Mouse (Mus musculus) heart, adult 8-10 months (tissue): ENCODE results near the gene Gm10720. TPM values are rescaled to one million over a fixed set of nuclear protein-coding genes. Genes with fewer than 3 reads are reported as not detected.
"Not testable (repeated sequence)": the region's sequence is repeated elsewhere in the genome, so short reads cannot be mapped to it uniquely, and the experiment has no call there.

Source experiments
- DNase-seq: peaks from one replicate; pipeline ENCODE4 v3.0.0; 2022; ENCODE audit warnings: low spot score
- microRNA-seq: library from miRNA; unstranded; fragments of <30 nt; microRNA quantifications from one replicate; pipeline ENCODE4 v1.2.0, GENCODE M21; 2022
- total RNA-seq, 4 experiments: library from RNA; stranded (reverse); gene quantifications; 2 replicates each; pipeline ENCODE4 v1.2.4; 2022

Gm10720 gene
- total RNA-seq, 4 experiments from 2014 or later, result not detected

- peak; percentile 84 for DNase-seq
Measured at GRCm38 (mm10) chr9:3025653-3026052, 10.2 kb downstream of the Gm10720 start.

- DNase-seq, result not testable (repeated sequence)
Measured at GRCm38 (mm10) chr9:3026136-3026535, 10.7 kb downstream of the Gm10720 start.

GRCm38 (mm10) chr9:3026741-3027140 is 11.3 kb downstream of the Gm10720 start:
- not testable (repeated sequence) for DNase-seq

- DNase-seq, result not testable (repeated sequence)
Measured at GRCm38 (mm10) chr9:3027200-3027599, 11.7 kb downstream of the Gm10720 start.

GRCm38 (mm10) chr9:3029276-3030000 is 14.0 kb downstream of the Gm10720 start:
- DNase-seq, result peak; percentile 61

- DNase-seq, result not testable (repeated sequence)
Measured at GRCm38 (mm10) chr9:3030677-3031318, 15.3 kb downstream of the Gm10720 start.

GRCm38 (mm10) chr9:3034299-3034698 is 18.8 kb downstream of the Gm10720 start, which contains the start of gene Gm17535:
Gene Gm17535, plus strand, starts transcription at chr9:3034599.
- DNase-seq, result not testable (repeated sequence)

GRCm38 (mm10) chr9:3036577-3036976 is 21.1 kb downstream of the Gm10720 start, which contains the start of gene Gm10715:
Gene Gm10715, plus strand, starts transcription at chr9:3036877.
- not testable (repeated sequence) for DNase-seq

- DNase-seq, result not testable (repeated sequence)
Measured at GRCm38 (mm10) chr9:3038161-3038560, 22.7 kb downstream of the Gm10720 start.

Small RNA genes lying within 50 kb of the gene (microRNA-seq; reads per million reads assigned to microRNA genes)
- not detected for gene Mir101c

Other genes with a start within 250 kb of the Gm10720 start
- gene Gm10722, start 14.7 kb upstream of the Gm10720 start, total RNA-seq, result not detected
- not detected for gene Gm11168, start 12.3 kb upstream of the Gm10720 start, total RNA-seq
- under 1 TPM; 0.43 to 0.90 (median 0.58) TPM for gene Gm10721, start 2.5 kb upstream of the Gm10720 start, total RNA-seq
- under 1 TPM in 2 of 4 experiments, not detected in 2; 0.47 to 0.52 TPM for gene Gm10719, start 1.8 kb downstream of the Gm10720 start, total RNA-seq
- 1 to 10 TPM in 3 of 4 experiments, under 1 TPM in 1; 0.50 to 1.4 (median 1.1) TPM for gene Gm10718, start 7.9 kb downstream of the Gm10720 start, total RNA-seq
- under 1 TPM in 1 of 4 experiments, not detected in 3; 0.57 TPM for gene Gm10717, start 9.8 kb downstream of the Gm10720 start, total RNA-seq
- not detected for gene Gm17535, start 18.9 kb downstream of the Gm10720 start, total RNA-seq
- gene Gm10715, start 21.2 kb downstream of the Gm10720 start, total RNA-seq, result not detected